Mouse (Mus musculus) gastrocnemius, postnatal 4 days (tissue): ENCODE measurements around the gene Parp1. TPM values are rescaled to one million over a fixed set of nuclear protein-coding genes. Genes with fewer than 3 reads are reported as not detected.
A peak's percentile ranks its signal among the peaks of the same experiment; 100 is the strongest.
"Not testable (repeated sequence)": the region's sequence is repeated elsewhere in the genome, so short reads cannot be mapped to it uniquely, and the experiment has no call there.

Experiments used
- DNase-seq, 2 experiments: peaks; one replicate each; pipeline ENCODE4 v3.0.0; 2021 to 2022; ENCODE audit warnings: low spot score in 2 of 2, mixed read lengths in 2 of 2
- total RNA-seq, 2 experiments: library from RNA; stranded (reverse); gene quantifications; 2 replicates each; pipeline ENCODE4 v1.2.3; 2021

Parp1 gene
- total RNA-seq, 2 experiments from 2014 or later = 81.5 to 86.3 TPM

DNA sequence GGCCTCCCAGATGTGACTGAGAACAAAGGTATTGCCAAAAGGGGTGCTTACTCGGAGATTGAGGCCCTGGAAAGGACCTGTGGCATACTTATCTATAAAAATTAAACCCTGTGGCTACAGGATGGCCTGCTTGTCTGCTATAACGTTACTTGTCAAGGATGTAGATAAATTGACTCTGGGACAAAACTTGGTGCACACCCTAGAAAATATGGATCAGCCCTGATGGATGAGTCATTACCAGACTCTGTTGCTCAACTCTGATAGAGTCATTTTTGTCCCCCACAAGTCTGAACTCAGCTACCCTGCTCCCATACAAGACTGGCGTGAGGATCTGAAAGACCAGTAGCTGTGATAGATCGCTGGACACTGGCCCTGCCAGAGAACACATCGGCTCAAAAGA is 11.8 kb upstream of the Parp1 start:
- DNase-seq = no peak

DNA sequence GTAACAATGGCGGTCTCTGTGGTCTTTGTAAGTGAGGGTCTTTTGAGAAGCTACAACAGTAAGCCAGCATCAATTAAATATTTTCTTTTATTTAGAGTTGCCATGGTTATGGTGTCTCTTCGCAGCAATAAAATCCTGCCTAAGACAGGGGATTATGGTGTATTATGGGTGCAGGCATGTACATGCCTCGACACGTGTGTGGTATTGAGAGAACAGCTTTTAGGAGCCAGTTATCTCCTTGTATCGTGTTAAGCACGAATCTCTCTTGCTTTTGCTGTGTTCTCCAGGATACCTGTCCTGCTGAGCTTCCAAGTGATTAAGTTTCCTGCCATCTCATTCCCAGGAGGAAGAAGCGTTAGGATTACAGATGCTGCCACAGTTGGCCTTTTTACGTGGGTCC is 9.3 kb upstream of the Parp1 start:
- DNase-seq = no peak

DNA sequence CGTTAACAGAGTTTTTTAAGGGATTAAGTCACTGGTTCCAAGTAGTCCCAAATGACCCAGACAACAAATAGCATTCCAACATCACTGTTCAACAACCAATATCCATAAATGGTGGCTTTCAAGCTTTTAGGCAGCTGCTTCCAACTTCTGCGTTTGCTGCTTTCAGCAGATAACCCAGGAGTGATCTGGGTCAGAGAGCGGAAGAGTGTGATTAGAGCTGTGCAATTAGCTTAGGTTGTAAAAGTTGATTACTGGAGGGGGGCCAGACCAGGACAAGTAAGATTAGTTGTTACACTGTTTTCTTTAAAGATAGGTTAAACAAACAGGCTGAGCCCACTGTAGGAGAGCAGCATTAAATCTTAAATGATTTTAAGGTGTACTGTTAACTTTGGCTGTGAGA is 7.5 kb upstream of the Parp1 start:
- no peak for DNase-seq

DNA sequence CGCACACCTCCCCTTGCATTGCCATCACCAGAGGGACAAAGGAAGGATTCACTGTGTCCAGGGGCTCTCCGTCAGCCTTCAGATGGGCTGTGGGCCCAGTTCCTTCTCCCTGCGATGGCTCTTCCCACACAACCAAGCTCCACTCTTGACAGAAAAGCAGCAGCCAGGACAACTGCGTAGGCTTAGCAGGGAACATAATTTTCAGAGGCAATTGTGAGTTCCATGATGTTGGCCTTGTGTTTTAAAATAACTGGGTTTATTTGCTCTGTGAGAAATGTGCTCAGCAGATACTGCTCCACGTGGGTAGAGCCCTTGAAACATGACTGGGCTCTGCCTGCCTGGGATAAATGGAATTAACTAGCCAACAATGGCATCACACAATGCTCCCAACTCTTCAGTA is 3.8 kb upstream of the Parp1 start:
- DNase-seq = no peak

DNA sequence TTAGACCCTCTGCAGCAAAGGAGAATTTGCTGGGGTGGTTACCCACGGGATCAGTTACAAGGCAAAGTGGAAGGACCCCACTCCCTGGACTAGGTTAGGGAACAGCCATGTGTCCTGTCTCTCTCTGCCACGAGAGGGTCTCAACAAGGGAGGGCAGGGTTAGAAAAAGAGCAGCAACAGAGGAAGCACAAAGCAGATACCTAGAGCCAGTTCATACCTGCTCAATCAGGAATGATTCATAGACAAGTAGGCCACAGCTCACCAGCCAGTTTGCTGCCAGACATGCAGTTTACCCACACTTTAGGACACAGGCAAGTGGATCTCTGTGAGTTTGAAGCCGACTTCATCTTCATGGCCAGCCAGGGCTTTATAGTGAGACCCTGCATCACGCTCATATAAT is 963 bp upstream of the Parp1 start:
- DNase-seq = no peak

DNA sequence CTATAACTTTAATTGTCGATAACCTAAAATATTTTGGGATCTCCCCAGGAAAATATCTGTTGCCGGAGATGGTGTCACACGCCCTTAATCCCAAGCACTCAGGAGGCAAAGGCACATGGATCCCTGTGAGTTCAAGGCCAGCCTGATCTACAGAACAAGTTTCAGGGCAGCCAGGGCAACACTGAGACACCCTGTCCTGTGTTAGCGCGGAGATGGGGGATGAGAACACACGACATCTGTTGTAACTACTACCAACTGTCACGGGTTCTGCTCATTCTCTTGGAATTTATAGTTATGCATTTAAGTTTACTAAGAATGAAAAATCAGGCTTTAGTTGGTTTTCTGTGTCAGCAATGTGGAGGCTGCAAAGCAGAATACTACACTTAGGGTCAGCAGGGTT is 476 bp upstream of the Parp1 start:
- DNase-seq = no peak

DNA sequence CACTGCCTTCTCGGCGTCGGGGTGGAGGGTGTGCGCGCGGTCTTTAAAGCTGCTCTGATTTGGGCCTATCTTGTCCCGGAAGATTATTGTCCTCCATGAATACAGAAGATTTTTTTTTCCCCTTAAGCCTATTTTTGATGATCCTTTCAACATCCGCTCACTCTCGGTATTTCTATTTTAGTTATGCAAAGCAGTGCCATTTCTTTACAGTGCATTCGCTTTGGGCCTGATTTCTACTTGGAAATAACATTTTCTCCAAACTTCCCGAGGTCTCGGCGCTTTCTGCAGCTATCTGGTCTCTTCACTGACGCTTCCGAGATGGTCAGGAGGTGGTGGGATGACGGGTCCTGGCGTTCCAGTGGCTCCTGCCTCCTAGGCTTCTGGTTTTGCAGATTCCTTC is 729 bp downstream of the Parp1 start:
- DNase-seq = no peak

DNA sequence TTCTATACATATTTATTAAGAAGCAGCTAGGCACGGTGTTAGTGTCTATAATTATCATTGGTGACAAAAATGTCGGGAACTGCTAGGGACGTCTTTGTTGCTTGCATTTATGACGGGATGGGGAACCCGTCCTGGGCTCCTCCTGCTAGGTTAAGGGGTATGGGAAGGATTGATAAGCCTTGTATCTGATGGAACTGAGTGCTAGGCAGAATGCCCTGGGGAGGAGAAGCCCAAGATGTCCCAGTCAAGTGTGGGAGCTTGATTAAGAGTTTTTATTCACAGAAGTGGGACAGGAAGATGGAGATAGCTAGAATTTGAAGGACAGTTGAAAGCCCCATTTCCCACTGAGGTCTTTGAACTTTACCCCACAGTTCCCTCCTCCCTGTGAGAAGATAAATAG is 1.5 kb downstream of the Parp1 start:
- DNase-seq = no peak

DNA sequence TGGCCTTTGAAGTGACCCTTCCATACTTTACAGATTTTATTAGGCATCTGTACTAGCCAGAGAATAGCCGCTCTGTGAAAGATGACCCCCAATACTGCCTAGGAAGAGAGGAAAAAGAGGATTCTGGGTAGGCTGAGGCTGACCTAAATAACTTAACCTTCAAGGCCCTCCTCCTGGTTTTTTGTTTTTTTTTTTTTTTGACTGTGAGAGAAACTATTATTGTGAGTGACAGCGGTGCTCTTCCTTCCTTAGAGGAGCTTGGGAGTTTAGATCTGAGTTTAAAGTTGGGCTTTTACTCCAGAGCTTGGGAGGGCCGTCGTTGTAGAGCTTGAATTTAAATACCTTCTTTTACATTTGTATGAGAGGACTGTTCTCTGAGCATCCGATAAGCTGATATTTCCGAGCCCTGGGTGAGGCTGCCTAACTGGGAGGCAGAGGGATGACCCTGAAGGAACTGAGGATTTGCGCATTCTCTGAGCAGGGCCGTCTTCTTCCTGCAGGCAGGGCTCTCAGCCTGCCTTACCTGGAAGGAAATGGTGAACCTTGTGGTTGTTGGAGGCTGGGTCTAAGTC is 2.4 kb downstream of the Parp1 start:
- DNase-seq = no peak

DNA sequence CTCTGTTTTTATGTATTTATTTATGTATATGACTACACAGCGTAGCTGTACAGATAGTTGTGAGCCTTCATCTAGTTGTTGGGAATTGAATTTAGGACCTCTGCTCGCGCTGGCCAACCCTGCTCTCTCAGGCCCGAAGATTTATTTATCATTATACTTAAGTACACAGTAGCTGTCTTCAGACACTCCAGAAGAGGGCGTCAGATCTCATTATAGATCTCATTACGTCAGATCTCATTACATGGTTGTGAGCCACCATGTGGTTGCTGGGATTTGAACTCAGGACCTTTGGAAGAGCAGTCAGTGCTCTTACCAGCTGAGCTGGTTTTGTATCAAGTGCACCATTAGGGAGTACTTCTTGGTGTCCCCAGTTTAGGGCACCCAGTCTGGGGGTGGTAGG is 3.0 kb downstream of the Parp1 start:
- DNase-seq = not testable (repeated sequence)

DNA sequence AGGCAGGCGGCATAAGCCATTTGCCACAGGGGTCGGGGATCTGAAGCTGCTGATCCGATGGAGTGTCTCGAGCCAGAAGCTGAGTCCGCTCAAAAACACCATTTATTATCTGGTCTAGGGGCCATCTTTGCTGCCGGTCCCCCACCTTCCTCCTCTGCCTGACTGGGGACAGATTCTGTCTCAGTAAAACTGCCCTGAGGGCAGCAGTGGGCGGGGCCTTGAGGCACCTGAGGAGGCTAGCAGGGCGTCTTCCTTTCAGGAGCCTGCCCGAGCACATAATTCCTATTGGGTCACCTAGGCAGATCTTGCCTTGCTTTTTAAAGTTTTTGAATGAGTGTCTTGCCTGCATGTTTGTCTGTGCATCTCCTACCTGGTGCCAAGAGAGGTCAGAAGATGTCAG is 3.4 kb downstream of the Parp1 start:
- no peak for DNase-seq

DNA sequence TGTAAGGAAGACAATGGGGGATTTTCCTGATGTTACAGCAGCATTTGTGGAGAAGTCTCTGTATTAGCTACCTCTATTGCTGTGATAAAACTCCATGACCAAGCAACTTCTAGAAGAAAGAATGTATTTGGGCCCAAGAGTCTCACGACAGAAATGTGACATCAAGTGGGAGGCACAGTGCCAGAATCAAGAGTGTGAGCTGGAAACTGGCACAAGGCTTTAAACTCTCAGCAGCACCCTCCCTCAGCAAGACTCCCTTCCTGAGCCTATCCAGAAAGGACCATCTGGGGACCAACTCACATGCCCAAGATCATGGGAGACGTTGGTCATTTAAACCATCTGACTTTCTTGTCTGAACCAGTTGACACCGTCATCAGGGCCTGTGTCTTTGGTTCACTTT is 7.8 kb downstream of the Parp1 start:
- DNase-seq = no peak

DNA sequence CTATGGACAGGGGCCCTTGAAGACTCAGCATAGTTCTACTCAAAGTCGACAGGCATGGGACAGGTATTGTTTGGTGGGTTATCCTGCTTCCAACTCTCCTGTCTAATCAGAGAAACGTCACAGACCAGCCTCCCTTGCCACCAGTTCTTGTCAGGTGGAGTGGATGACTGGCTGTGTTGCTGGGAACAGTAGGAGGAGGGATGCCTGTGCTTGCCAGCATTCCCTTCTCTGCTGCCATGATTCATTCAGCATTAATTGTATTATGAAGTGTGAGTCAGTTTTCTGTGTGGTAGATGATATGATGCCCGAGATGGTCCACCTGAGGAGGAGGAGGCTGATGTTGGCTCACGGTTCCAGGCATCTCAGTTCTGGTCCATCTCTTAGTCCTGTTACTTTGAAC is 9.1 kb downstream of the Parp1 start:
- DNase-seq = no peak

DNA sequence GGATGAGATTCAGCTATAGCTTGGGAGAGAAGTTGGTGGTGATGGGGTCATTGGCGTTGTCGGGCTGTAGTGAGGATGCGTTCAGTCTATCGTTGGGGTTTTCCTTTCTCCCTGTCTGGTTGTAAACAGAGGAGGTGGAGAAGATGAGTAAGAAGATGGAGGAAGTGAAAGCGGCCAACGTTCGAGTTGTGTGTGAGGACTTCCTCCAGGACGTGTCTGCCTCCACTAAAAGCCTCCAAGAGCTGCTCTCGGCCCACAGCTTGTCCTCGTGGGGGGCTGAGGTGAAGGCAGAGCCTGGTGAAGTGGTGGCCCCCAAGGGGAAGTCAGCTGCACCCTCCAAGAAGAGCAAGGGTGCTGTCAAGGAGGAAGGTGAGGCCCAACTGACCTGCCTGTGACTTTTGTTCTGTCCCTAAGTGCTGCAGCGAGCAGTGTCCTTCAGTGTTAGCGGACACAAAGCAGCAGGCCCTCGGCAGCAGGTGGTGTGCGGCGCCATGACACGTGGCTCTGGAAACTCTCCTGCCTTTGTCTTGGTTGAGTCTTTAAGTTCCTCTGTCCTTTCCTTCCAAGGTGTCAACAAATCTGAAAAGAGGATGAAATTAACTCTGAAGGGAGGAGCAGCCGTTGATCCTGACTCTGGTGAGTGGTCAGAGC is 19.2 kb downstream of the Parp1 start:
- DNase-seq = no peak

DNA sequence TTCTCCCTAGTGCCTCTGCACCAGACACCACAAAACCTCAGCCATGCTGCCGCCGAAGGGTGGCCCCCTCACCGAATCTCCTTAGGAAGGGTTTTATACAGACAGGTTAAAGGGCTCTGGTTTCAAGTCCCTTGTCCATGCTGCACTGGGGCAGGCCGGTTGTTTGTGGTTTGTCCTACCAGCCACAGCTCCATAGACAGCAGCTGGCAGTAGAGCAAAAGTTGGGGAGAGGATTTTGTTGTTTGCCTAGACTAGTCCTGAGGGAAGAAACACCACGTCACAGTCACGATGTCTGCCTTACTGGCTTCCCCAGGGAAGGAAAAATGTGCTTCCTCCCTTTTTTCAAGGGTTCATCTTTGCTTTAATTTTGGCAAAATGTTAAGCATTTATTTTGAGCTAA is 31.9 kb downstream of the Parp1 start:
- no peak for DNase-seq

DNA sequence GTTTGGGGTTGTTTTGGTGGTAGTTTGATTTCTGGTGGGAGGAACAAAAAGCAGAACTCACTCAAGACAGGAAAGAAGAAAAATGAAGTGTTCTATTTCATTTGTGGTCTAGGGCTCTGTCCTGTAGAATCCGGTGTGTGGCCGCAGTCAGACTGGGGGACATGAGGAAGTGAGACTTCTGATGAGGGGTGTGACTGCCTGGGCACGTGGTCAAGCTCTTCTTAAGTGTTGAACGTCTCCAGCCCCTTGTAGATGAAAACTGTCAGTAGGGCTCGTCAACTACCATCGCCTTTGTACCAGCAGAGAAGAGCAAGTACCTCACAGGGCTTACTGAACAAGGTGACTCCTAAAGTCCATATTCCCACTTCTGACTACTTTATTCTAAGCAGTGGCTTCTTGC is 33.1 kb downstream of the Parp1 start:
- DNase-seq = no peak

DNA sequence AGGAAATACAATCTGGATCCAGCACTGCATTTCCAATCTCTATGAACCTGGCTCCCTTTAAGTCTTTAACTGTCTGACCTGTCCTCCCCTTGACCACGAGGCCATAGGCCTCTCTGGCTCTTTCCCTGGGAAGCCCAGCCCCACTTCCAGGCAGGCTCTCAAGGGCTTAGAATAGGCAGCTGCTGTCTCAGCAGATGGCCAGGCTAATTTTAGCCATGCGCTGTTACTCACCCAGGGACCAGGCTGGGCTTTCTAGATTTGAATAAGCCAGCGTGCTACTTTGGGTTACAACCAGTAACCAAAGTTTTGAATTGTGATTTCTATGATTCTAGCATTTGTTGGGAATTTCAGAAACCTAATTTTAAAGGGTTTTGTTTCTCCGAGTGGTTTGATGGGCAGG is 35.9 kb downstream of the Parp1 start:
- DNase-seq = peak; percentile 27 to 66

DNA sequence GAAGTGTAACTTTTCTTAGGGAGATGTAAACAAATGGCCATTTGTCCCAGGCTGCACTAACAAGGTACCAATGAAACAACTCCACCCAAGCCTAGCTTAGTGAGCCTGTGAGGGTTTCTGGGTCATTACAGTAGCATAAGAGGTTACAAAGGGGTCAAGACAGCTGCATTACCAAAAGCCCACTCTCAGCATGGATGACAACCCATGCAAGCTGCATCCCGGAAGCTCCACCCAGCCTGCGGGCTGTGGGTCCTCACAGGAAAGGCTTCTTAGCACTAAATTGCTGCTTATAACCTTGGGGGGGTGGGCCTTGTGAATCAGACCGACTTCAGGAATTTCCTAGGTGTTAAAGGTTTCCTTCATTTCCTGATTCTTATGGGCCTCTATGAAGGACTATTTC is 37.4 kb downstream of the Parp1 start:
- no peak for DNase-seq

DNA sequence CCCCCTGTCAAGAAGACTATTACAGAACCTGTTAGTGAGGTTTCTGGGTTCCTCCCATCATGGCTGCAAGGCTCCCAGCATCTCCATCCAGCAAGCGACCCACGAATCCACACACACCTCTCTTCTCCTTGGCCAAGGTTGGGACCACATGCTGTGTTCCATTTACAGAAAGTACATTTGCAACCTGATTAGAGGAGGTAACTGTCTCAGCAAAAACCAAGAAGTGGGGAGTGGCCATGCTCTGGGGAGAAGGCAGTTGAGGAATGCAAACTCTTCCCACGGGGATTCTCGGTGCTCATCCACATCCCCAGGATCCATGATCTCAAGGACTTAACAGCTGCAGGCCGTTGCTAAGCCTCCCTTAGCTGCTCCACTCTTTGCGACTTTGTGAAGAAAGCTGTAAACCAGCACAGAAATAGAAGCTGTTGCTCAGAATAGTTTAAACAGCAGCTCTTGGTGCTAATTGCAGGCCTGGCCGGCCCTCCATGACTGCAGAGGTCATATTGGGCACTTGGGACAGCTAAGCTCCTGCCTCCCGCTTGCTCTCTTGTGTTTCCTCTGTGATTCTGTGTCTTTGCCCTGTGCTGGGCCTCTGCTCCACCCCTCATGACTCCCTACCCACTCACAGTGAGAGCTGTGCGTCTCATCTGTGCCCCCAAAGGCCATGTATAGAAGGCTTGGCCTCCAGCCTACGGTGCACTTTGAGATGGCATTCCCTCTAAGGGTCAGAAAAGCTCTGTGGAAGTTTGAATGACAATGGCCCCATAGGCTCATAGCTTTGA is 38.3 kb downstream of the Parp1 start:
- no peak for DNase-seq

DNA sequence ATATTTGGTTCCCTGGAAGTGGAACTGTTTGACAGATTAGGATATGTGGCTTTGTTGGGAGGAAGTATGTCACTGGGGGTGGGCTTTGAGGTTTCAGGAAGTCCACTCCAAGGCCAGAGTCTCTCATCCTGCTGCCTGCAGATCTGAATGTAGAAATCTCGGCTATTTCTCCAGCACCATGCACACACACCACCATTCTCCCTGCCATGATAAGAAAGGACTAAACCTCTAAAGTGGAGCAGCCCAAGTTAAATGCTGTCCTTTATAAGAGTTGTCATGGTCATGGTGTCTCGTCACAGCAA is 38.8 kb downstream of the Parp1 start:
- DNase-seq = no peak

DNA sequence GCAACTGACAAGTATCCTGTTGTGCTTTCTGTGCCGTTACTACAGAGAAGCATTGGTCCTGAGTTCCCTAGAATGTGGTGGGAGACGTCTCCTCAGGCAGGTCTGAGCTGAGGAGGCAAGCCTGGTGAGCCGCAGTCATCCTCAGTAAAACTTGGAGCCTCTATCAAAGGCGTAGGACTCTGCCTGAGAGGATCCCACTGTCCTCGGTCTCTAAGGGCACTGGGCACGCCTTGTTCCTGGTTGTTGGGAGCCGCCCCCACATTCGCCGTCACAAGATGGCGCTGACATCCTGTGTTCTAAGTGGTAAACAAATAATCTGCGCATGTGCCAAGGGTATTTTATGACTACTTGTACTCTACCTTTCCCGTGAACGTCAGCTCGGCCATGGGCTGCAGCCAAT is 43.1 kb downstream of the Parp1 start:
- DNase-seq = not testable (repeated sequence)

DNA sequence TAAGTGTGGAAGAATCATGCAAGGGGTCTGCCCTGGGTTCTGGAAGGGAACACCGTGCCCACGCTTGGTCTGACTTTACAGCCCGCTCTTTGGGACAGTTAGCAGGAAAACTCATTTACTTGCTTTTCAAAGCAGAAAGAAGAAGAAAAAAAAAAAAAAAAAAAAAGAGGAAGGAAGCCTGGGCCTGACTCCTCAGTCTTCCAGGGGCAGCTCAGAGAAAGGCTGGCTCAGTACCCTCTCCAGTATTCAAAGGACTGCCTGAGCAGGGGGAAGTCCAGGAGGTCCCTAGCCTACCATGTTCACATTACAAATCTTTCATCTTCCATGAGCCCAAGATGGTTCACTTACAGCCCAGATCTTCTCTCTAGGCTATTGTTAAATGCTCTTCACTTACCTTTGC is 48.0 kb downstream of the Parp1 start:
- DNase-seq = no peak

DNA sequence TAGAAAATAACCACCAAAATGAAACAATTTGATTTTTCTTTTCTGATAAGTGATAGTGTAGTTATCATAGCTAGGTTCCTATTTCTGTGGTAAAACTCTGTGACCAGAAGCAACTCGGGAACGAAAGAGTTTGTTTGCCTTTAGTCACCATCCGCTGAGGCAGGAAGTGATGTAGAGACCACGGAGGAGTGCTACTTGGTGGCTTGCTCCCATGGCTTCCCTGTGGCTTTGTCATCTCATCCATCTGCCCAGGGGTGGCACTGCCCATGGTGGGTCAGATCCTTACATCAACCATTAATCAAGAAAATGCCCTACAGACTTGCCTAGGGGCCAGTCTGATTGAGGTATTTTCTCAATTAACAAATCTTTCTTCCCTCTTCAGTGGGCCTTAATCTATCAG is 53.7 kb downstream of the Parp1 start:
- DNase-seq = no peak
